Mouse (Mus musculus) liver, adult 2 months (tissue): ENCODE results near the gene Abhd14a. TPM values are rescaled to one million over a fixed set of nuclear protein-coding genes. Genes with fewer than 3 reads are reported as not detected.
A peak's percentile ranks its signal among the peaks of the same experiment; 100 is the strongest.

ENCODE experiments used
- DNase-seq: peaks from one replicate; pipeline ENCODE4 v3.0.0-alpha.2; 2011; ENCODE audit warnings: low read depth, low spot score; ENCODE audit errors: extremely low read depth
- H3K27ac ChIP-seq: fragments of 200-500 bp; replicated peaks from 2 replicates; pipeline ENCODE4 v1.5.1; 2012; ENCODE audit warnings: low read depth, mild to moderate bottlenecking, control low read depth, inconsistent platforms, low read length; ENCODE audit not compliant: insufficient read depth
- H3K27me3 ChIP-seq: fragments of 200-500 bp; 2 replicates; pipeline ENCODE4 v1.6.1; 2012; ENCODE audit warnings: mild to moderate bottlenecking, moderate library complexity, low read length, inconsistent platforms; ENCODE audit not compliant: control insufficient read depth, insufficient read depth
- H3K36me3 ChIP-seq: fragments of 200-500 bp; 2 replicates; pipeline ENCODE4 v1.6.1; 2012; ENCODE audit warnings: low read length, inconsistent platforms; ENCODE audit not compliant: control insufficient read depth, insufficient read depth
- H3K4me1 ChIP-seq: fragments of 200-500 bp; 2 replicates; pipeline ENCODE4 v1.6.1; 2011; ENCODE audit warnings: low read length; ENCODE audit not compliant: control insufficient read depth, insufficient read depth
- H3K4me3 ChIP-seq: fragments of 200-500 bp; 2 replicates; pipeline ENCODE4 v1.5.1; 2011; ENCODE audit warnings: low read depth, mild to moderate bottlenecking, control low read depth, low read length, moderate library complexity; ENCODE audit not compliant: insufficient read depth
- H3K79me2 ChIP-seq: fragments of 200-500 bp; 2 replicates; pipeline ENCODE4 v1.6.1; 2012; ENCODE audit warnings: inconsistent platforms, mild to moderate bottlenecking, low read length, moderate library complexity; ENCODE audit not compliant: control insufficient read depth, insufficient read depth
- H3K9ac ChIP-seq: fragments of 200-500 bp; 2 replicates; pipeline ENCODE4 v1.6.1; 2012; ENCODE audit warnings: low read depth, mild to moderate bottlenecking, control low read depth, inconsistent platforms, low read length
- CTCF ChIP-seq: fragments of 200-500 bp; IDR thresholded peaks from 2 replicates; pipeline ENCODE4 v1.5.1; 2011; ENCODE audit warnings: low read depth, low read length, control low read depth
- POLR2A ChIP-seq: fragments of 200-500 bp; IDR thresholded peaks from 2 replicates; pipeline ENCODE4 v1.6.1; 2011; ENCODE audit warnings: low read length, control low read depth; ENCODE audit not compliant: insufficient read depth; ENCODE audit errors: extremely low read depth
- WGBS: fragments of 180-500 bp; shearing (Covaris S2); methylation state at CpG from one replicate; pipeline ENCODE4 v1.1.7; 2018; 5-methylcytosine and 5-hydroxymethylcytosine counted together
- polyA plus RNA-seq: library from polyadenylated mRNA; depleted of rRNA; stranded (reverse); fragments of >200 nt; gene quantifications from 2 replicates; pipeline ENCODE4 v1.2.3, GENCODE M21; 2012
- total RNA-seq: library from RNA; depleted of rRNA; stranded (reverse); fragments of >200 nt; gene quantifications from 2 replicates; pipeline ENCODE4 v1.2.3, GENCODE M21; 2014

The Abhd14a gene
- total and polyA plus RNA-seq, 2 experiments = 8.2 to 22.7 TPM

- TF ChIP-seq POLR2A (no peak), CTCF (no peak)
- no peak overlapping the region for H3K4me3 ChIP-seq
- no peaks in the 10 kb centered on the region for H3K79me2 ChIP-seq
- no peaks in the 10 kb centered on the region for H3K4me1 ChIP-seq
- 85% methylated on average over 3 of the region's 3 CpGs for WGBS
- H3K9ac ChIP-seq = no peak overlapping the region
- H3K27me3 ChIP-seq = no peaks in the 10 kb centered on the region
- H3K36me3 ChIP-seq = no peaks in the 10 kb centered on the region
- H3K27ac ChIP-seq = no peak overlapping the region
- DNase-seq = no peak
These were observed 35.3 kb downstream of the Abhd14a start for GRCm38 (mm10) chr9:106412210-106412609.

GRCm38 (mm10) chr9:106411729-106412128 lies 35.7 kb downstream of the Abhd14a start:
- Histone ChIP-seq H3K4me3 (no peak overlapping the region), H3K27me3 (no peaks in the 10 kb centered on the region), H3K79me2 (no peaks in the 10 kb centered on the region), H3K27ac (no peak overlapping the region), H3K4me1 (no peaks in the 10 kb centered on the region), H3K9ac (no peak overlapping the region), H3K36me3 (no peaks in the 10 kb centered on the region)
- WGBS = 86% methylated on average over 6 of the region's 6 CpGs
- no peak for DNase-seq
- TF ChIP-seq CTCF = no peak
- no peak for TF ChIP-seq POLR2A

- H3K4me3 ChIP-seq = no peak overlapping the region
These were observed 36.3 kb downstream of the Abhd14a start for GRCm38 (mm10) chr9:106411091-106411594.

GRCm38 (mm10) chr9:106410086-106410650 lies 37.3 kb downstream of the Abhd14a start:
- H3K27ac ChIP-seq = no peak overlapping the region
- TF ChIP-seq POLR2A (no peak), CTCF (no peak)
- WGBS = 92% methylated on average over 2 of the region's 2 CpGs

More at GRCm38 (mm10) chr9:106411091-106411594, 36.3 kb downstream of the Abhd14a start:
- WGBS = 68% methylated on average over 9 of the region's 9 CpGs
- Histone ChIP-seq H3K27ac (no peak overlapping the region), H3K36me3 (no peaks in the 10 kb centered on the region), H3K79me2 (no peaks in the 10 kb centered on the region), H3K9ac (no peak overlapping the region), H3K4me1 (no peaks in the 10 kb centered on the region), H3K27me3 (no peaks in the 10 kb centered on the region)
- TF ChIP-seq POLR2A (no peak), CTCF (no peak)
- DNase-seq = no peak

GRCm38 (mm10) chr9:106409096-106409495 lies 38.4 kb downstream of the Abhd14a start:
- no peaks in the 10 kb centered on the region for H3K27me3 ChIP-seq
- H3K4me1 ChIP-seq = no peaks in the 10 kb centered on the region
- H3K36me3 ChIP-seq = no peaks in the 10 kb centered on the region
- no peak for DNase-seq
- no peaks in the 10 kb centered on the region for H3K79me2 ChIP-seq
- WGBS = over 99% methylated on average over 4 of the region's 4 CpGs
- H3K9ac ChIP-seq = no peak overlapping the region
- no peak overlapping the region for H3K27ac ChIP-seq
- TF ChIP-seq POLR2A = no peak
- TF ChIP-seq CTCF = peak; percentile 6; the same call in 1 of the 2 replicates
- no peak overlapping the region for H3K4me3 ChIP-seq

More at GRCm38 (mm10) chr9:106410086-106410650, 37.3 kb downstream of the Abhd14a start:
- H3K4me1 ChIP-seq = no peaks in the 10 kb centered on the region
- no peaks in the 10 kb centered on the region for H3K79me2 ChIP-seq
- H3K27me3 ChIP-seq = no peaks in the 10 kb centered on the region
- no peaks in the 10 kb centered on the region for H3K36me3 ChIP-seq
- no peak overlapping the region for H3K4me3 ChIP-seq
- DNase-seq = no peak
- no peak overlapping the region for H3K9ac ChIP-seq

GRCm38 (mm10) chr9:106406443-106407078 lies 40.9 kb downstream of the Abhd14a start:
- Histone ChIP-seq H3K27ac (no peak overlapping the region), H3K4me1 (no peaks in the 10 kb centered on the region), H3K79me2 (no peaks in the 10 kb centered on the region), H3K27me3 (no peaks in the 10 kb centered on the region), H3K4me3 (no peak overlapping the region), H3K36me3 (no peaks in the 10 kb centered on the region), H3K9ac (no peak overlapping the region)
- 68% methylated on average over 8 of the region's 8 CpGs for WGBS
- no peak for TF ChIP-seq CTCF
- TF ChIP-seq POLR2A = no peak
- no peak for DNase-seq
